Mouse (Mus musculus): ENCODE measurements around the gene Lrp6. TPM values are rescaled to one million over a fixed set of nuclear protein-coding genes. Genes with fewer than 3 reads are reported as not detected.

The Lrp6 gene
- total RNA-seq, 4 experiments from 2014 or later, result 74.7 to 92.6 (median 89.5) TPM

DNA sequence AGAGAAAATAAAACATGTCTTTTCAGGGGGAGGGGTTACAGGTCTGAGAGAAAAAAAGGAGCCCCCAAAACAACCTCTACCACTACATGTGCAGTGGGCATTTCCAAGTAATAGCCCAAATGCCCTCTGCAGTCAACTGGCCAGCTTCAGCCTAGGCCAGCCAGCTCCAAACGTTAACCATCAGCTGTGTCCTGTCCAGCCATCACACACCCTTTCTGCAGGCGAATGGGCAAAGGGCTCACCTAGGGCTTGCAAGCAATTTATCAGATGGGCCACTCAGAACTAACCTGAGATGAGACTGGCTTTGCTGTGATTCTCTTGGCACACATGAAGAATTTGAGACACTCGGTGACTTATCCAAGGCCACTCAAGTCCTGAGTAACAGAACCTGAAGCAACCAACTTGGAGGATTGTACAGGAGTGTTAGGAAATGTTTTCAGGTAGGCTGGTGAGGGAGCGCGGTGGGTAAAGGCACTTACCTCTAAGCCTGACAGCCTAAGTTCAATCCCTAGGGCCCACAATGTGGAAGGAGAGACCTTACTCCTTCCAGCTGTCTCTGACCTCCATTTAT is 1.3 kb upstream of the Lrp6 start:
- DNase-seq, result no peak

DNA sequence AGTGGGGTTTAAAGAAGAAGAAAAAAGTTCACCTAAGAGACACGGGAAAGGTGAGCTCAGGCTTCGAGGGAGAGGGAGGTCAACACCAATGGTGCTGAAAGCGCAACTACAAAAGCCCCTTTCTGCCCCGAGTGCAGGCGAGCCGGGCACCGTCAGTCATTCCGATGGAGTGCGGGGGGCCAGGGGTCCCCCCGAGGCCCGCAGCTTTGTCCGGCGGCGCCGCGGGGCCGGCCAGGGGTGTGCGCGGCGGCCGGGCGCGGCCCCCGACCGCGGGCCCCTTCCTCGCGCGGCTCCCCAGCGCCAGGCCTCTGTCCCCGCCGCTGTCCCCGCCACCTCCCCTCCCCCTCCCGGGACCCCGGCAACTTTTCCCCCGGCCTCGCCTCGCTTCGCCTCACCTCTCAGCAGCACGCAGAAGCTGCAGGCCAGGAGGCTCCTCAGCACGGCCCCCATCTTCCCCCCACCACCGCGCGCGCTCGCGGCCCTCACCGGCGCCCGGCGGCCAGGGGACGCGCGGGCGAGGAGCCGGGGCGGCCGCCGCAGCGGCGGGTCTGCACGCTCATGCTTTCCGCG is 432 bp downstream of the Lrp6 start:
- DNase-seq, result no peak

DNA sequence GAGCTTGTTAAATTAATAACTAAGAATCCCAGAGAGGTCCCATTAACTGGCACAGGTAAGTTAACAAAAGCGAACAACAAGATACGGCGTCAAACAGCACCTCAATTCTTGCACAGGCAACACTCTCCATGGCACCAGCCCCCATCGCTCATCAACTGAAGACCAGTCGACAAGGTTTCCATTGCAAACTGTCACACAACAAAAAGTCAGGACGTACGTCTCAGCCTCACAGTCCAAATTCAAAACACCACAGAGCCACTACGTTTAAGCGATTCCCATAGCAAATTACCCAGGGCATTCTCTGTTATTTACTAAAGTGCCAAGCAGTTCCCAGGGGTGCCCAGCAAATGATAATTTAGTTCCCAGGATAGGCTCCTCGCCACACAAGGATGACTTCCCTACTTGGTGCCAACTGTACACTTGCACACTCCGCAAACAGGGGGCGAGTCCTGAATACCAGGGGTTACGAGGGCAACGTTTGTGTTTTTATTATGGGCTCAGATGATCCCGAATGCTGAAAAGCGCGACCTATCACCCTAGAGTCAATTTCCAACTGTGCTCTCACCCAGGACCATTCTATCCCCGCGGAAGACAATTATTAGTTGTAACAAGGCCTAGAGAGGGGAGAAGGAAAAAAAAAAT is 1.0 kb downstream of the Lrp6 start:
- no peak for DNase-seq

DNA sequence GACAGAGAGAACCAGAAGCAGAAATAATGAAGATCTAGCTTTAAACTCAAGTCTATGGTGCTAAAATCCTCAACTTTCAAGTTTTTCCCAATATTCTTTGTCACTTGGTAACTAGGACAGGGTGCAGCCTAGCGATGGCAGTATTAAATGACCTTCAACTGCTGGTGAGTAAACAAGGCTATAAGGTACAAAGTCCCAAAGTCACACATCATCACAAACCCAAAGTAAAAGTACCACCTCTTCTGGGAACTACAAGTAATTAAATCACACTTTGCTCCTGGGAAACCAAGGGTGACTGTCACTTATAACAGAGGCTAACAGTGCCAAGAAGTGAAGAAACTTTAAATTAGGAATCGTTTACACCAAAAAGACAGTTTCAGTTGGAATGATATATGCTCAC is 2.2 kb downstream of the Lrp6 start:
- no peak for DNase-seq

DNA sequence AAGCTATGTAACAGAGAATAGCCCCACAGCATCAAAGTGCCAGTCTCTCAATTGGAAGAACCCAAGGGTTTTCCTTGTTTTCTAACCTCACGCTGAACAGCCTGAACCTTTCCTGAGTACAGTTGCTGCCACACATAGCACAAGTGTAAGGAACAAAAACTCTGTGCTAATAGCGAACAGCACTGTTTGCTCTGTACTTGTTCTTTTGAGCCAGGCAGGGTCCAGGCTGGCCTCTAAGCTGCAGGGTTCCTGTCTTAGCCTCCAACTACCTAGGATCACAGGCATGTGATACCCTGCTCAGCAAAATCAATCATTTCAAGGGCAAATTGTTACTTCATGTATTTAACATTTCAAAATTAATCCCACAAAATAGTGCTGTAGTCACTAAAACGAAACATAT is 7.1 kb downstream of the Lrp6 start:
- no peak for DNase-seq

DNA sequence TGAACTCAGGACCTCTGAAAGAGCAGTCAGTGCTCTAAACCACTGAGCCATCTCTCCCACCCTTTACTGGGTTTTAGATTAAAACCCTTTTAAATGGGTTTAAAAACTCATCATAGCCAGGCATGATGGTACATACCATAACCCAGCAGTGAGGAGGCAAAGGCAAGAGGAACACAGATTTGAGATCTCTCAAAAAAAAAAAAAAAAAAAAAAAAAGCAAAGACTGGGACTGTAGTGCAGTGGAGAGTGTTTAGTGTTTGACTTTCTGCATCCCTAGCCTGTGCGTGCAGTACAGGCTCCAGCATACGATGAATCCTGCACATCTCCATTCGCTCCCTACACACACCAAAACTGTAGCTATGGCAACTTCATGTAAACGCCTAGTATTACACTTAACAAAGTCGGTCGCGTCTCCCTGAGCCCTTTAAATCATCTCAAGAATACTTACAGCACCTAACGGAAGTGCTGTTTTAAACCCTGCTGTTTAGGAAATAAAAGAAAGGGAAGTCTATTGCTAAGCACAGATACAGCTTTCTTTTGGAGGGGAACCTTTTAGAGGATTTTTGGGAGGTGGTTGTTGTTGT is 8.1 kb downstream of the Lrp6 start:
- DNase-seq, result no peak

DNA sequence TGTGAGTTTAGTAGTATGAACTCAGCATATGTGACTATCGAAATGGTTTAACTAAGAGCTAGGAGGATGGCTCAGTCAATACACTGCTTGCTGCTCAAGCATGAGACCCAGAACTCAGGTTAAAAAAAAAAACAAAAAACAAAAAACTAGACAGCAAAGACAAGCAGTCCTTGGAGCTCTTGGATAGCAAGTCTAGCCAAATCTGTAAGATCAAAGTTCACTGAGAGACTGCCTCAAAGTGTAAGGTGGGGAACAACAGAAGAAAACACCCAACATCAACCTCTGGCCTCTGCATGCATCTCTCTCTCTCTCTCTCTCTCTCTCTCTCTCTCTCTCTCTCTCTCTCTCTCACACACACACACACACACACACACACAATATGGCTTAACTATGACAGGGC is 9.7 kb downstream of the Lrp6 start:
- no peak for DNase-seq

DNA sequence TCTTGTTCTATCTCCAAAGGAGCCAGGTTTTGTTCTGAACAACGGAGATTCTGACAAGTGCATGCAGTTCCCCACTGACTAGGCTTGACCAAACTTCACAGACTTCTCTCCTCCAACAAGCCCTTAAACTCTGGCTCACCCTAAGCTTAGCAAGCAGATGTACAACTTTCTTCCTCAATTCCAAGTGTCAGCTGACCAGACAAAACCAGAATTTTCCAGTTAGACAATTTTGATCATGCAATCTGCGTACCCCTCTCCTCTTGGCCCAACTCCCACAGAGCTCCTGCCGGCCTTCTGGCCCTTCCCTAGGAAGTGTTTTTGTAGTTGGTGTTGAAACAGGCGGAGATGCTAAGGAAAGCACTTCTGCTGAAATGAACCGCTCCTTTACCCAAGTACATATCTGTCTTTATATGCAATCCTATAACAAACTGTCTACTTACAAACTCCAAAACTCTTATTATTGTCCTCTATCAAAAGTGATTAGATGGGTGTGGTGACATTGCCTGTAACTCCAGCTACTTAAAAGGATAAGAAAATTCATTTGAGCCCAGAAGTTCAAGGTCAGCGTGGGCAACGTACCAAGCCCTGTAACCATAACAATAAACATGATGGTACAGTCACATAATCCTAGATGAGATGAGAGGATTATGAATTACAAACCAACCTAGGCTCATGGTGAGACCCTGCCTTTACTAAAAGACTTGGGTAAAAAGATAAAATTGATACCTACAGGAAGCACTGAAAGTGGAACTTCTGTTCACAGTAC is 10.4 kb downstream of the Lrp6 start:
- DNase-seq, result peak; percentile 30

DNA sequence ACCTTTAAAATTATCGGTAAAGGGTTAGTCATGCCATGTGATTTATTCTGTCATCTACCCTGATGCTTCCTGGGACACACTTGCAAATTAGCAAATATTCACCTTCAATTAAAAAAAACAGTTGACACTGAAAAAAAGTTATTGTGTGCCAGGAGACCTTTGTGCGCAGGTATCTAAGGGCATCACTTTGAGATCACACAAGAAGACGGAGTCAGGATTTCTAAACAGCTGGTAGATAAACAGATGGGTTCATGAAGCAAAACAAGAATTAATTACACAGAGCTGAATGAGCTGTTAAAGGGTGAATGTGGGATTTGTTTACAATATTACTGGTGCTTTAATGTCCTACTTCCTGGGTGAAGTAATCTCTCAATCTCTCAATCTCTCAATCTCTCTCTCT is 11.6 kb downstream of the Lrp6 start:
- no peak for DNase-seq

DNA sequence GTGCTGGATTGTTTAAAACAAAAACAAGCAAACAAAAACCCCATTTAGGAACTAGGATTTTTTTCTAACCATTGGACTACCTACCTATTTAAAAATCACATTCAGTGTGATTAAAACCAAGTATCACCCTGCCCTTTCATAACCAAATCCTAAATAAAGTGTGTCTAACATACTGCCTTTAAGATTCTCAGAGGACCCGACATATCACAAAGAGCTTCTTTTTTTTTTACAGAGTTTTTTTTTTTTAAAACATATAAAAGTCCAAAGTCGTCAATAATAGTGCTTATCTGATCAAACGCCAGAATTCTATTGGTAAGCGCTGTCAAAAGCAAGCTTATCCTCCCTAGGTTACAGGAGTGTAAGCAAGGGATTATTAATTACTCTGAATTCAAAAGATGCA is 12.5 kb downstream of the Lrp6 start:
- no peak for DNase-seq

DNA sequence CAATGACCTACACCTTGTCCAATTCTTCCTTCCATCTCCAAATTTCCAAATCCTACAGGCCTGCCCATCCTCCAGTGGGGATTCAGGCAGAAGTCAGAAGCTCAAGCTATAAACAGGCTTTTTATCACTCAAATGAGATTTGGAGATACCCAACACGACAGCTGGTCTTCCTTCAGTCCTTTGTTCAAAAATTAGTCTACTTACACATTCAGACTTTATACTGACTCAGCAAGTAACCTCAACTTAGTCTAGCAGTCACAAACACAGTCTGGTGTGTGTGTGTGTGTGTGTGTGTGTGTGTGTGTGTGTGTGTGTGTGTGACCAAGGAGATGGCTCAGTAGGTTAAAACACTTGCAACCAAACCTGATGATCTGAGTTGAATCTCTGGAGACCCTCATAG is 15.8 kb downstream of the Lrp6 start:
- no peak for DNase-seq

DNA sequence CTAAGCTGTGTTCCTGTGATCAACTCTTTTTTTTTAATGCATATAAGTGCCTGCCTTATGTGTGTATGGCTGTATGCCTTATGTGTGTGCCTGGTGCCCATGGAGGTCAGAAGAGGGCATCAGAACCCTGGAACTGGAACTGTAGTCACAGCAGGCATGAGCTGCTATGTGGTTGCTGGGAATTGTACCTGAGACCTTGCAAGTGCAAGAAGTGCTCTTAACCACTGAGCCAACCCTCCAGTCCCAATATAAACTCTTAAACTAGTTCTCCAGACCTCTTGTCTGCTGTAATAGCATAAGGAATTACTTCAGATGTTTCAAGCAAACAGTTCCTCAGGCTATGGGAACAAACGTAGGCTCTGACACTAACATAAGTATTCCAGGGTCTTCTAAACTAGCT is 16.4 kb downstream of the Lrp6 start:
- no peak for DNase-seq

DNA sequence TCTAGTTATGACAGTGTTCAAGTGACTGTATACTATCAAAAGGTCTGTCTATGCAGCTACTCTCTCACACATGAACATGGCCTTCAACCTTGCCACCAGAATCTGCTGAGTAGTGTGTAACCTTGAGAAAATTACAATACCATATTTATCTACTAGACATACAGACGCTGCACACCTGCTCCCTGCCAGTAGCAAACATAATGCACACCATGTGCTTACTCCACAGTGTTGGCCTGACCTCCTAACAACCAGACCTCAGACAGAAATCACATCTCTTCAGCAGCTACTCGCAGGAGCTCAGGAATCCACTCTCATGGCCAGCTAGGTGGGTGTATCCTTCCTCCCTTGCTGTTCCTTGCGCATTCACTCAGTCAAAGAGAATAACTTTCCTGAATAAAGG is 21.9 kb downstream of the Lrp6 start:
- DNase-seq, result no peak

DNA sequence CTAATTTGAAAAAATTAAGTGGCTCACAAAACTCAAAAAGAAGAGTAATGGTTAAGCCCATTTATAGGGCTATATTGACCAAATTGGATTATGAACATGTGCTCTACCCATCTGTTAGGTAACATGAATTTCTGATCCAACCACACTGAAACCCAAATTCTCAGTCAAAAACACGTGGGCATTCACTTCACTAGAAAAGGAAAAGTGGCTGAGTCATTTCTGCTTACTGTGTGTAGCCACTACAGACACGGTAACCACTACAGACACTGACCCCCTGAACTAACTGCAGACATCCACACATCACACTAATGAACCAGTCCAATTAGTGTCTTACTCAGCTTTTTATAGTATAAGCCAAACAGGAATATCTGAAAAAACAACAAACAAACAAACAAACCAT is 22.7 kb downstream of the Lrp6 start:
- DNase-seq, result no peak

DNA sequence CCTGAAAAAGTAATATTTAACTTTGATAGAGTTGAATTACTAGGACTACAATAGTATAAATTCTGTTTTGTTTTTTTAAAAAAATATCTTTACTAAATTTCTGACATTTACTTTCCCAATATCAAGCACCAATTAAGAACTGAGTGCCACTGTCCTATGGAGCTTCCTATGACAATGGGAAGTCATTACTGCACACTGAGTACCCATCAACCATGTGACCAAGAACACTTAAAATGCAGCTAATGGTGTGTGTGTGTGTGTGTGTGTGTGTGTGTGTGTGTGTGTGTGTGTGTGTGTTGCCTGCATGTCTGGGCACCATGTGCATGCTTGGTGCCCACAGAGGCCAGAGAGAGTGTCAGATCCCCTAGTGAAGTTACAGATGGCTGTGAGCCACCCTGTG is 23.2 kb downstream of the Lrp6 start:
- no peak for DNase-seq

DNA sequence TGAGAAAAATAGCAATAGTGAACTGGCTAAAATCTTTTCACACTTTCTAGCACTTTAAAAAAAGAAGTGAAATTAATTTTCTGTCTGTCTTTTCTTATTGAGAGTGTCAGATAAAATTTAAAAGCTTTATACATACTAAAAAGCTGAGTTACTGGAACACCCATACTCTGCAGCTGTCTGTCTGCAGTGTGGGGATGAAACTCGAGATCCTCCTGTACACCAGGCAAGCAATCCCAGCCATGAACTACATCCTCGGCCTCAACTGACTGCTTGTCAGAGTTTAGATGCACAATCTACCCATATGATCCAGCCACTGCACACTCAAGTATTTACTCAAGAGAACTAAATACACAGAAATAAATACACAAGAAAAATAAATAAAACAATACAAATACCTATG is 24.4 kb downstream of the Lrp6 start:
- no peak for DNase-seq

DNA sequence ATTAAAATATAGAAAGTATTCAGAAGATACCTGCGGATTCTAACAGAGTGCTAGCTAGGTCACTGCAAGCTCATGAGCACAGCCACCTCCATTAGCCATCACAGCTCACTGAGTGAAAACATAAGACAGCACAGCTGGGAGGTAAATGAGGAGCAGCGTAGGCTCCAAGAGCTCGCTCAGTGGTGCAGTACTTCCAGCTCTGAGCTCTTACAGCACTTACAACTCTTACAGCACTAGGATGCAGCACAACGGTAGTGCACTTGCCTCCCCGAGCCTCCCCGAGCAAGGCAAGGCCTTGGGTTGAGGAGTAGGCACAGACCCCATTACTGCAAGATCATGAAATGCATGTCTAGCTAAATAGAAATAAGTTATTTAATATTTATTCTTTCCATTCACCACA is 26.6 kb downstream of the Lrp6 start:
- no peak for DNase-seq

DNA sequence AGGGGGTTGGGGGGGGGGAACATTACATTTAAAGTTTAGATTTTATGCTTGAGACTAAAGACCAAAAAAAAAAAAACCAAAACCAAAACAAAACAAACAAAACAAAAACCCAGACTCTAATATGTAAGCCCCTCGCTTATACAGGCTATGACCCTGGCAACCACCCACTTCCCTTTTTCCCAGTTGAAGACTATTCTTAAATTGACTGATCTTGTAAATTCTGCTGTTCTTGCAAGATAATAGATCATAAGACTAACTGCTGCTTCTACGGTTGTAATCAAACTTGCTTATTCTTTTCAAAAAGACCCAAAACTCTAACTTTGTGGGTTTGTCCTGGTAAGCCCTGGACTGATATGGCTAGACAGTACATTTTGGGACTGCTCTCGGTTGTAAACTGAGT is 27.3 kb downstream of the Lrp6 start:
- DNase-seq, result no peak

DNA sequence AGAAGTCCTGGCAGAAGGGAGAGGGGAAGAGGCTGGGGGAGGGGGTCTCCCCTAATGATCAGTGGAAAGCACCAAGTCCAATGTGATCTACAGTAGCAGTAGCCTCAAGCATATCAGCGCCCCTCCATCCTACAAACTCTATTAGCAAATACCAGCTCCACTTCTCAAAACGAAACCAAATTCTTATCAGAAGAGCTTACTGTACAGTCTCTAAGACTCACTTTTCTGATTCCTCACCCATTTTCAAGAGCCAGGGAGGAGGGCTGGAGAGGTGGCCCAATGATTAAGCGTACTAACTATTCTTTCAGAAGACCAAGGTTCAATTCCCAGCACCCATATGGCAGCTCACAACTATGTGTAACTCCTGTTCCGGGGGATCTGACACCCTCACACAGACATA is 28.0 kb downstream of the Lrp6 start:
- no peak for DNase-seq

DNA sequence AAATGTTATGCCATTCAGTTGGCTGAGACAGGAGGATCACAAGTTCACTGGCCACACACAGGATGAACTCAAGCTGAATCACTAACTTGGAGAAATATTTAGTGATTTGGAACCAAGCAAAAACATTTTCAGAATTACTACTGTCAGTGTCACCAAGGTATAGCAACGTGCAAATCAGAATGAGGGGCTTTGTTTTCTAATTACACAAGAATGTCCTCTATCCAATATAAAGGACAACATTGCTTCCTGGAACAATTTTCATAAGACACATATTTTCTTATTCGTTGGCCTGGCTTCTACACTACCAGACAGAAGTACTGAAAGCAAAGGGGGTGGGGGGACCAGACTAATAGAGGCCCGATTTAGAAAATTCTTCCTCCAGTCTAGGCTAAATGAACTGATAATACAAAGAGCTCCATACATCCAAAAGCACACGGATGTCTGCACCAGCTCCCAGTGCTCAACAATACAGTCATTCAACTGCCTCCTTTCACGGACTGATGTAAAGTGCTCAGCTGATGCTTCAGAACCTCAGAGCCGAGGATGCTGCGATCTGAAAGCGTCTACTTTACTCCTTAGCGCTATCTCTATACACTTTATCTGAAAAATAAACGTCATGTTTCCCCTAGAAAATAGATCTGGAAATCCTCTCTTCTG is 29.2 kb downstream of the Lrp6 start:
- DNase-seq, result no peak

DNA sequence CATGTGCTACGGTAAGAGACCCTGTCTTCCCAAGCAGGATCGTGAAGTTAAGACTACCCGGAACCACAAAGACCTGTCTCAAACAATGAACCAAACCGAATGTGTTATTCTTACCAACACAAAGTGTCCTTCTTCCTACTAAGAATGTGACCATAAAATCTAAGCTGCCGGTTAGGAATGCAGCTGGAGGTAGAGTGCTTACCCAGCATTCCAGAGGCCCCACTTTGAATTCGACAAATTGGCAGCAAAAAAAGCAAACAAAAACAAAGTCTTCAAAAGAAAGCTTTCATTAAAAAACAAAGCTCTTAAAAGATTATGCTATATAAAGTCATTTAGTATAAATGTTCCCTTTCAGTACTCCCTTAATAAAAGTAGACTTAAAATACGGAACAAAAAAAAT is 31.6 kb downstream of the Lrp6 start:
- DNase-seq, result no peak

DNA sequence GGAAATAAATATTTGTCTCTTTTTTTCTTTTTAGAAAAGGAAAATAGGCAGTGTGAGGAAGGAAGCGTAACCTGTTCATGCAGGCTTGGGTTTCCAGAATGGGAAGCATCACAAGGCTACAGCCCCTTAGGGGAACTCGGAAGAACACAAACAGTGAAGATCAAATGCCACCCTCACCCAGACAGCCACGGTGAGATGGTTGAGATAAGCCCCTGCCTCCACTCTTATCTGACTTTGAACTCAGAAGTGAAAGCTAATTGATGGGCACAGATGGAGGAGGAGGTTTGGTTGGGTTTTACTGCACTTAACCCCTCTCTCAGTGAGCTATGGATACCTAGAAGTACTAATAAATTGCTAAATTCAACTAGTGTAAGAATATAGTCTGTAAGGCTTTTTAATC is 33.7 kb downstream of the Lrp6 start:
- DNase-seq, result no peak

DNA sequence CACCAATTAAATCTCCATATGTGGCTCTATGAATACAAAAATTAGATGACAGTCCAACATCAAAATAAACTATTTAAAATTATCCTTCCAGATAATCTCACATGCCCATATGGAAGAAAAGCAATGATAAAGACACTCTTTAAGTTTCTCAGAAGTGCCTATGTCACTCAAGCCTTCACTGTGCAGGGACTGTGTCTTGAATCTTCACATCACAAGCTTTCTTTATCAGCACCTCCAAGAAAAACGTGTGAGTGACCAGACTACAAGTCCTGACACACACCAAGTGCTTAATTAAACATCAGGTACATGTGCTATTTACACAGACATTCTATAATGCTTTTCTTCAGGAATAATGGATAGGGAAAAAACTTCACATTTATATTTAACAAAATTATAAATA is 34.8 kb downstream of the Lrp6 start:
- no peak for DNase-seq

All from adrenal gland, adult 8-10 months (tissue).